Mouse (Mus musculus): ENCODE measurements around the gene Wtap.
"Not testable (repeated sequence)": the region's sequence is repeated elsewhere in the genome, so short reads cannot be mapped to it uniquely, and the experiment has no call there.

Gene Wtap

DNA sequence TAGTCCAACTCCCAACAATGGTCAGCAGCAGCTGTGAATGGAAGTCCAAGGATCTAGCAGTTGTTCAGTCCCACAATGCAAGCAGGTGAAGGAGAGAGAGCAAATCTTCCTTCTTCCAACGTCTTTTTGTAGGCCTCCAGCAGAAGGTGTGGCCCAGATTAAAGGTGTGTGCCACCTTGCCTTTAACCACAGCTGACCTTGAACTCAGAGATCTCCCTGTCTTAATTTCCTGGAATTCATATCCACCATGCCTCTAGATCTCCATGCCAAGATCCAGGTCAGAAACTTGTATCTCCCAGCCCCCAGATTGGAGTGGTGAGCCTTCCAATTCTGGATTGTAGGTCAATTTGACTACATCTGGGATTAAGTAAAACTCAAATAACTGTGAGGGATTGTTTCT, at the start of gene Wtap:
Gene Wtap, minus strand, starts transcription at position 101 of the 400 bp plus-strand sequence.
- DNase-seq = peak; percentile 63

DNA sequence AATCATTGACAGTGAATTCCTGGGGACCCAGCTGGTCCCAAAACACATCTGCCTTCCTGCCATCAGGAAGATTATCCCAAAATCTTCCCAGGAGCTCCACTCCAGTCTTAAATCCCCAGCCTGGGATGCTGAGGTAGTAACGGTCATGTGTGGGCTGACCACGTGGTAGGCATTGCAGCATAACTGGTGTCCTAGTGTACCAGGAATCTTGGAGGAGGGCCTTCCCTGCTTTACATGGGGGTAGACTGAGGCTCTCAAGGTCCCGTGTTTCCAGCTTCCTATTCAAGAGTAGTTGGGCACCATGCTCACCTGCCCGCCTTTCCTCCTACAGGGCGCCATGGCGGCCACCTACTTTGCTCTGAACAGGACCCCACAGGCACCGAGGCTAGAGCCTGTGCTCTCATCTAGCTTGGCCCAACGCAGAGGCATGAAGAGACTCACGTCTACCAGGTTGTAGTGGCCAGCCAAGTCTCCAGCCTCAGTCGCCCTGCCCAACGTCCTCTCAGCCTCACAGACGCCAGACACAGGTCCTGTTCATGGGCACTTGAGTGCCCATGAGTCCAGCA, 42.7 kb upstream of the Wtap start:
- not testable (repeated sequence) for DNase-seq

DNA sequence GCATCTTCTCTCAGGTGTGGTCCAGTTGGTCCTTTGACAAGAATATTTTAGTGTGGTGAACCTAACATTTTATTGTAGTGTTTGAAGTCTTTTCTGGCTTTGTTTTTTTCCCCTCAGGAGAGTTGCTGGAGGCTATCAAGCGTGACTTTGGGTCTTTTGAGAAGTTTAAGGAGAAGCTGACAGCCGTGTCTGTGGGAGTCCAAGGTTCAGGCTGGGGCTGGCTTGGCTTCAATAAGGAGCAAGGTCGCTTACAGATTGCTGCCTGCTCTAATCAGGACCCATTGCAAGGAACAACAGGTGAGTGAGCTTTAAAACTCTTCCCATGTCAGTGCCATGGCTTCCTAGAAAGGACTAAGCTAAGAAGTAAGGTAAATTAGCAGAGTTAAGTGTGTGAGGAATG, 19.3 kb upstream of the Wtap start:
- DNase-seq = no peak

DNA sequence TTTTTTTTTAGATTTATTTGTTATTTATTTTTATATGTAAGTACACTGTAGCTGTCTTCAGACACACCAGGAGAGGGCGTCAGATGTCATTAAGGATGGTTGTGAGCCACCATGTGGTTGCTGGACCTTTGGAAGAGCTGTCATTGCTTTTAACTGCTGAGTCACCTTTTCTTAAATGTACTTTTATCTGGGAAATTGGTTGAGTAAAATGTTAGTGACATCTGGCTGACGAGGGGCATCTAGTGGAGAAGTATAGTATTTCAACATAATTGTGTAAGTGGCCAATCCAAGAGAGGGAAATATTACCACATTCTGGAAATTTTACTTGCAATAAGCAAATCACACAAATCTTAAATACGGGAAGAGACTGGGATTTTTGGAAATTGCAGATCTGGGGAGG, 15.9 kb upstream of the Wtap start:
- peak; percentile 83 for DNase-seq

DNA sequence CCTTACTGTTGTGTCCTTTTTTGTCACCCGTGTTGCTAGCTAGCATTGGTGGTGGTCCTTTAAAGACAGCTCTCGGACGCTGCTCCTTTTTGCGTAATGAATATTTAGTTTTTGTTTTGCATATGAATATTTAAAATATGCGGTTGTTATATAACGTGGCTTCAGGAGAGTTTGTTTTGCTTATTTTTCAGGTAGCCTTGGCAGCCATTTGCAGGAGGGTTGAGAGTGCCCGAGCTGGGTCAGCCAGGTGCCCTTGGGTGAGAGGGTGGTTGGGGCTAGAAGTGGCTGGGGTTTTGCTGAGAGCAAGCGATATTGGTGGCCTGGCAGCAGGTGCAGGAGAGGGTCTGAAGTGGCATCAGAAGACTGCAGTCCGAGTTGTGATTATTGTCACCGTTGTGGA, 14.6 kb upstream of the Wtap start:
- peak; percentile 93 for DNase-seq

DNA sequence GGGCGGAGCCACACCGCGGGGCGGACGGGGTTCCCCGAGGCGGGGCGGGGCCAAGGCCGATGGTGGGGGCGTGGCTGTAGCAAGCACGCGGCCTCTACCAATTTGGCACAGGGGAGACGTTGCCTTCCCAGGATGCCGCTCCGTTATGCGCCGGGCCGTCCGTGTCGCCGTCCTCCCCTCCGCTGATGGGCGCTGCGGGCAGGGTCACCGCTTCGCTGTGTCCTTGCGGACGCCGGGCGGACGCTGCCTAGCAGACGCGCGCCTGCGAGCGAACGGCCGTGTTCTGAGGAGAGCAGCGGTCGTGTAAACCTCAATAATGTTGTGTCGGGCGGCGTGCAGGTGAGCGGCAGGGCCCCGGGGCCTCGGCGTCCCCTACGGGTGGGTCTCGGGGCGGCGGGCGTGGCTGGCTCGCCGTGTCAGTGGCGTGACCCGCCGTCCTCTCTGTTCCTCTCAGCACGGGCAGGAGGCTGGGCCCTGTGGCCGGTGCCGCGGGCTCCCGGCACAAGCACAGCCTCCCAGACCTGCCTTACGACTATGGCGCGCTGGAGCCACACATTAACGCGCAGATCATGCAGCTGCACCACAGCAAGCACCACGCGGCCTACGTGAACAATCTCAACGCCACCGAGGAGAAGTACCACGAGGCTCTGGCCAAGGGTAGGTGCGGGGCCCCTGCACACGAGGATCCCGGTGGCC, 13.9 kb upstream of the Wtap start:
- peak; percentile 100 for DNase-seq

DNA sequence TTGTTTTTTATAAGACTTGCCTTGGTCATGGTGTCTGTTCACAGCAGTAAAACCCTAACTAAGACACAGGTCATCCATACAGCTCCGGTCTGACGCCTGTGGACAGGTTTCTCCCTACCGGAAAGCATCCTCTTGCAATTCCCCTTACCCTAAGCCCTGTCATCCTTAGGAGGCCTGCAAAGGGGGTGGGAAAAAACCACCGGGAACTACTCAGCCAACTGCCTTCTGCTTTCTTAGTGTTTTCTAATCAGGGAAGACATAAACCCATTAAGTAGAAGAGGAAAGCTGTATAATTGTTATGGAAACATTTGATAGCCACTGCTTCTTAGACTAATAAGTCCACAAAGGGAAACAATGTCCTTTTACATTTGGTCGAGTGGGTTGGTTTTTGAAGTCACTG, 13.0 kb upstream of the Wtap start:
- DNase-seq = peak; percentile 90

DNA sequence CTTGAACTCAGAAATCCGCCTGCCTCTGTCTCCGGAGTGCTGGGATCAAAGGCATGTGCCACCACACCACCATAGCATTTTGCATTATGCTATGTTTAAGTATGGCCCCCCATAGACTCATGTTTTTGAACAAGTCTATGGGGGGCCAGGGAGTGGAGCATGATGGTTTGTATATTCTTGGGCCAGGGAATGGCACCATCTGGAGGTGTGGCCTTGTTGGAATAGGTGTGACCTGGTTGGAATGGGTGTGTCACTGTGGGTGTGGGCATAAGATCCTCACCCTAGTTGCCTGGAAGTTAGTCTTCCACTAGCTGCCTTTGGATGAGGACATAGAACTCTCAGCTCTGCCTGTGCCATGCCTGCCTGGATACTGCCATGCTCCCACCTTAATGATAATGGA, 12.6 kb upstream of the Wtap start, which contains the start of gene Sod2:
Gene Sod2, plus strand, starts transcription at position 301 of the 400 bp plus-strand sequence.
- peak; percentile 84 for DNase-seq

DNA sequence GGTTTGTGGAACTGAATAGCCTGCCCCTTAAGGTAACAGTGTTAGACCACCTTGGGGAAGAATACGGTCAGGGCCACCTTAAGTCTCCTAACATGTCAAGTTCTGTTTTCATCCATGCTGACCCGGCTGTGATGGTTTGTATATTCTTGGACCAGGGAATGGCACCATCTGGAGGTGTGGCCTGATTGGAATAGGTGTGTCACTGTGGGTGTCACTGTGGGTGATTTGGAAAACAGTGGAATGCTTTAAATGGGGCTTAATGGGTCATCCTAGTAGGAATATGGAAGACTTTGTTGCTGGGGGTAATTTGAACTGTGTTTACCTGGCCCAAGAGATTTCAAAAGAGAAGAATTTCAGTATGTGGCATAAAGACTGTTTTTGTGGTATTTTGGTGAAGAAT, 10.5 kb upstream of the Wtap start:
- DNase-seq = peak; percentile 46

DNA sequence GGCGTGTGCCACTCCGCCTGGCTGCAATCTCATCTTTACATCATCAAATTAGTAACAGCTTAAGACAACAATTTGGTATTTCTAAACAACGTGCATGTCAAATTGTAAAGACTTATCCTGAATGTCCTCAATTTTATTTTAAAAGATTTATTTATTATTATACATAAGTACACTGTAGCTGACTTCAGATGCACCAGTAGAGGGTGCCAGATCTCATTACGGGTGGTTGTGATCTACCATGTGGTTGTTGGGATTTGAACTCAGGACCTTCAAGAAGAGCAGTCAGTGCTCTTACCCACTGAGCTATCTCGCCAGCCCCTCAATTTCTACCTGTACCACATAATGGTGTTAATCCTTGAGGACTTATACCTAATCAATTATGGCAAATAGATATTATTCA, 8.3 kb upstream of the Wtap start:
- DNase-seq = peak; percentile 74

DNA sequence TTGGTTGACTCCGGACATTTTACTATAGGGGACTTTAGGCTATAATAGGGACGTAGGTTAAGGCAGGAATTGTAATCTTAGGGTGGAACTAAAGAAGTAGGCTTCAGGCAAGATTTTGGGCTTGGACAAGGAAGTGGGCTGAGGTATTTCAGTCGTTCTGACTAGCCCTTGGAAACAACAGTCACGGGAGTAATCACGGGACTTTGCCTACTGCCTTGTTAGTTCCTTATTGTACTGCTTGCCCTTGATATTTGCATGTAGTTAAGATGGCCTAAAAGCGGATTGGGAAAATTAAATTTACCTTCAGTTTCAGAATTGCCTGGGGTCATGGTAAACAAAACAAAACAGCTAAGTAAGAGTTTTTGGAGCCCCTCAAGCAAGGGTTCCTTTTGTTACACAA, 5.1 kb upstream of the Wtap start:
- DNase-seq = no peak

DNA sequence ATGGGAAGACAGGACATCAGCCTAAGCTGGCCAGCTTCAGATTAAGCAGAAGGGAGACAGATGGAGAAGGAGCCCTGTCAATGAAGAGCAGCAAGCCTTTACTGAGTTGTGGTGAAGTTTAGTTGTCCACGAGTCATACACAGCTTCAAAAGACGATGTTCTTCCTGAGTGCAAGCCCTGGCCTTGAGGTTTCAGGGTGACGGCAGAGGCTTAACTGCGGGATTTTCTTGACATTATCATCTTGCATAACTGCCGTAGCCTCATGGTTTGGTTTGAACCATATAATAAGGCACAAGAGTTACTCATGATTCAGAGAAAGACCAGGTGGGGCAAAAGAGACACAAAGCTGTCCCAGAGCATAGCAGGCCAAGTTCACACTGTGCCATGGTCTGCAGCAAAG, 3.9 kb upstream of the Wtap start:
- DNase-seq = peak; percentile 14

DNA sequence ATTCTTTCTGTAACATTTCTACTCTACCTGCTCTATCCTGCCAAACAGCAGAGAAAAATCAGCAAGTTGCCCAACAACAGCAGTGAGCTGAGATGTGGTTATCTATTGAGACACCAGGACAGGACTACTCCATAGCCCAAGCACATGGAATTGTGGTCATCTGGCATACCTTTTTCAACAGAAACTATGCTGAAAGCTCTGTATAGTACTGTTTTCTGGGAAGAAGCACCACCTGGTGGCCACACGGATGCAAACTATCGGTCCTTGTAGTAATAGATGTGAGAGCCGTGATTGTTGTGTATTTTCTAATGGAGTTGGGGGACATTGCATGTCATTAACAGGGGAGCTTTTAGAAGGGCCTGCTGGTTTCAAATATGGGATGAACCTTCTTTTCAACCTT, 2.4 kb upstream of the Wtap start:
- peak; percentile 53 for DNase-seq

DNA sequence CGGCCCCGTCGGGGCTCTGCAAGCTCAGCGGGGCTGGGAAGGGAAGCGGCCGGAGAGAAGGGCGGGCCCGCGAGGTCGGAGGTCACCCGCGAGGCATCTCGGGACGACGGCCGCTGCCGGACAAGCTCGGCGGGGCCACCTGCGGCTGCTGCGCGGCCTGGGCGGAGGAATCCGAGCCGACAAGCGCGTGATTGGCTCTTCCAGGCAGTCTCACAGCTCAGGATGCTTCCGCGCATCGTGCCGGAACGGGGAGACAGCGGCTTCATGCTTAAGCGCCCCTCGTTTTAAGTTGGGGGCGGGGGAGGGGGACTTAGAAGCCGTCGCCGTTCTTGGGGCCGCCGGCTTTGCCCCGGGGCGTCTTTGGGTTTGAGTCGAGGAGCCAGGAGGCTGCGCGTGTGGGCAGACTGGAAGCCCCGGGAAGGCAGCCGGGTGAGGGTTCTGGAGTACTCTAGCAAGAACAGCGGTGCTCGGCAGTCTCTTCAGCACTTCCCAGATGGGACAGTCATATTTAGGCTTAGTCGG, 1.4 kb downstream of the Wtap start:
- peak; percentile 100 for DNase-seq

DNA sequence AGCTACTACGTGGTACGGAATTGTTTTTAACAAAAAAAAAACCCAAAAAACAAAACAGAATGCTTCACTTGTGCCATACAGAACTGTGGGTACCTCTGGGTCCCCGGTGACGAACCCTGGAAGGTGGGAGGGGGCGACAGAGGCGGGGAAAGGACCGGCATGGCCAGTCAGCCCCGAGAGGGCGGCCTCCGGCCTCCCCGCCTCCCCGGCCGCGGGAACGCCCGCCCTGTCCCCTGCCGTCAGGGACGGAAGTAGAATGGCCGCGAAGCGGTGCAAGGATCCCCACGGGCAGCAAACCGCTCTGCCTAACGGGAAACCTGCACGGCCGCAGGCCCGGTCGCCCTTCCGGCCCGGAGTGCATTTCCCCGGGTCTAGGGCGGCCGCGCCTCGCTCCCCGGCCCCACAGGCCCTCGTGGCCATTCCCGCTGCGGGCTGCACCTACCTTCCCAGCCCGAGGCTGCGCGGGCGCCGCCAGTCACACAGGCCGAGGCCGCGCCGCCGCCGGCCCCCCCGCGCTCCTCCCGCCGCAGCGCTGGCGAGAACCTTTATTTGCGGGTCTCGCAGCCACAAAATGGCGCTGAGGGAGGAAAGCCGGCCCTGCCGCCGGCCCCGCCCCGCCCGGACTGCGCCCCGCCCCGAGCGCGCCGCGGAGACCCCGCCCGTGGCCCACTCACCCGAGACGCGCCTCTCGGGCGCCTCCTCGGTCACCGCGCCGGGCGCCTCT, 2.2 kb downstream of the Wtap start:
- peak; percentile 99 for DNase-seq

DNA sequence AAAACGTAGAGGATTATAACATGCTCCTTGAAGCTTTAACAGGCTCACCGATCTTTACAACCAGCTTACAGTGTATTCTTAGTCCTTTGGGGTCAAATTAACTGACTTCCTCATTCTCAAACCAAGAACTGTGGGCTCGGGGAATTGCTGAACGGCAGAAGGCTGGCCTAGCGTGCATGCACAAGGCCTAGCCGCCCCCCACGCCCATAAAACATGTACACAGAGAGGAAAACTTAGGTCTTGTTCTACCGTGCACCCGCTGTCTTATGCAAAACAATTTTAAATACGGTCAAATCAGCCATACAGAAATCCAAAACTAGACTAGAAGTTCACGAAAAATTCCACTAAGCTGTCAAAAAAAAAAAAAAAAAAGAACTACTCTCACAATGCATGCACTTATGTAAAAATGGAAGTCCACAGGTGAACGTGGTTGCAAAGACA, 2.8 kb downstream of the Wtap start:
- DNase-seq = peak; percentile 88

DNA sequence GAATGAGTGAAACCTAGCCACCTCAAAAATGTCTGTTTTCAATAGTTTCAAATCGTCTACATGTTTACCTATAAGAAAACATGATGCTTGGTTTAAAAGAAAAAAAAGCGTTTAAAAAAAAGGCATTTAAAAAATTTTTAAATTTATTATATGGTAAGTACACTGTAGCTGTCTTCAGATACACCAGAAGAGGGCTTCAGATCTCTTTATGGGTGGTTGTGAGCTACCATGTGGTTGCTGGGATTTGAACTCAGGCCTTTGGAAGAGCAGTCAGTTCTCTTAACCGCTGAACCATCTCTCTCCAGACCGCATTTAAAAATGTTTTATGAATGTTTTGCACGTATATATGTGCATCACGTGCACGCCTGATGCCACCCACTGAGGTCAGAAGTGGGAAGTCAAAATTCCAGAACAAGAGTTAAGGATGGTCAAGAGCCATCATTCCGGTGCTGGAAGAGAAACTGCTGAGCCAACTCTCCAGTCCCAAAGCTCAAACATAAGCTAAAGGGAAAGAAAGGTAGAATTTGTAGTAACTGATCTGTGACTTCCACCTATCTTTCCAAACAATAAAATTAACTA, 3.3 kb downstream of the Wtap start:
- peak; percentile 77 for DNase-seq

DNA sequence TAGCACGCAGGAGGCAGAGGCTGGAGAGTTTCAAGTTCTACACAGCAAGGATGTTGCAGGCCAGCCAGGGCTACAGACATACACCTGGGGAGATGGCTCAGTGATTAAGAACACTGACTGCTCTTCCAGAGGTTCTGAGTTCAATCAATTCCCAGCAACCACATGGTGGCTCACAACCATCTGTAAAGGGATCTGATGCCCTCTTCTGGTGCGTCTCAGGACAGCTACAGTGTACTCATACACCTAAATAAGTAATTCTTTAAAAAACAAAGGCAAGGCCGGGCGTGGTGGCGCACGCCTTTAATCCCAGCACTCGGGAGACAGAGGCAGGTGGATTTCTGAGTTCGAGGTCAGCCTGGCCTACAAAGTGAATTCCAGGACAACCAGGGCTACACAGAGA, 5.9 kb downstream of the Wtap start:
- DNase-seq = peak; percentile 77

DNA sequence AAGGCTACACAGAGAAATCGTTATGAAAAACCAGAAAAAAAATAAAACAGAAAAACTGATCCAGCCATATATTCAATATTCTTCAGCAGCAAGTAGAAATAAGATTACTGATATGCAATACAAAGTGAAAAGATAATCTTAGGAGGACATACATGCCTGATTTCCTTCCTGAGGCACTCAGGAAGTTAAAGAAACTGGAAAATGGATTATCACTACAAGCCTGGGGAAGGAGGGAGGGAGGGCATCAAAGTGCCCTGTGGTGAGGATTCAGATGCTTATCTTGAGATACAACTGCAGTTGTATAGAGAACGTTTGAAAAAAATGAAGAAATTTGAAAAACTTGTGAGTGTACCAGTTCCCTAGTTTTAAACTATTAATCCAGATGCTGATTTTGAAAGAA, 10.0 kb downstream of the Wtap start:
- DNase-seq = no peak

DNA sequence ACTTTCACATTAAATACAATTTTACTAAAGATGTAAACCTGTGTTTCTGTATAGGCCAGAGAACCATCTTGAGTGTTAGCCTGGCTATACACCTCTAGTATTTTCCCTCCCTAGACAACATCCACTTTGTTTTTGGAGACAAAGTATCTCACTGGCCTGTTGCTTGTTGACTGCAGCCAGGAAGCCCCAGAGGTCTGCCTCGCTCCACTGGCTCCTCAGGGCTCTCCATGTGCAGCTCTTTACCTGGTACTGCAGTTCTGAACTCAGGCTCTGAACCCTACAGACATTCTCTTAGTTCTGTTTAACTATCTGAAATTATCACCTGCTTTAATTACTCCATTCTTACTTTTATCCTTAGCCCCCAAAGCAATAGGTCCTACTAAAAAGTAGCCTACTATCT, 15.4 kb downstream of the Wtap start:
- DNase-seq = peak; percentile 50

DNA sequence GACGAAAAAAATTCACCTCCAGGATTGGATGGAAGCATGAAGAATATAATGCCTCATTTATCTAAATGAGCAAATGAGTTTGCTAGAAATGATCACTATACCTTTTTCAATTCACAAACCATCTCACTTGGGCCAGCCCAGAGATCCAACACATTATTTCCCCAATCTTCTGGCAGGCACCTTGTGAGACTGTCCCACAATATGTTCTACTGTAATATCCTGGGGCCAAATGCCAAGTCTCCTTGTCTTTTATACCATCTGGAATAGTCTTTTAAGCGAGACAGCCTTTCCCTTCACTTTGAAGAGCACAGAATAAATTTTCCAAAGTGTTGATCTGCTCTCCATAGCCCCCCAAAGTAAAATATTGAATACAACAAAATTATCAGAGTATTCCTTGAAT, 20.1 kb downstream of the Wtap start:
- peak; percentile 55 for DNase-seq

DNA sequence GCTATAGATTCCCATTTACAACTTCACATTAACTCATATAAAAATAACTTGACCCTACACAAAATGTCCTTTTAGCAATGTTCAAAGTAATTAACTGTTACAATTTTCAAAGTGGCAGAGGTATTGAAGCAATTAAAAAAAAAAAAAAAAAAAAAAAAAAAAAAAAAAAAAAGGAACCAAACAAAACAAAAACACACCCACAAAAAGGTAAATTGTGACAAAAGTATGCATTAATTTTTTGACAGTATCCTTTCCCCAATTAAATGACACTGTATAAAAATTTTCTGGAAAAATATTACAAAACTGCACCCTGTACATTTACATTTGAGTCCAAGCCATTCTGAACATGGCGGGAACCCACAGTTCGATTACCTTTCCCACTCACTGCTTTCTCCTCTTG, 26.8 kb downstream of the Wtap start:
- DNase-seq = no peak

DNA sequence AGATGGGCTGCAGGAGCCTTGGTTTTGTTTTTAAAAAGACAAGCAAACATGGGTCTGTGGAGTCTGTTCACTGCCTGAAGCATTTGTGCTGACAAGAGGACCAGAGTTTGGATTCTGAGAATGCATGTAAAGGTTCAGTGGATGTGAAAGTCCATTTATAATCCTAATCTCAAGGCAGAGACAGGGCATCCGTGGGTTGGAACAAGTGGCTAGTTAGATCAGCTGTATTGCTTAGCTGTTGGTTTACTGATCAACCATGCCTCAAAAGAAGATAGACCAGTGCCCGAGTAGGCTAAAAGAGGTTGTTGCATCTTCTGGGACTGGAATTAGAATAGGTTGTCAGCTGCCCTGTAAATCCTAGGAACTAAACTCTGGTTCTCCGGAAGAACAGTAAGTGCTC, 30.5 kb downstream of the Wtap start:
- DNase-seq = no peak
